Mouse (Mus musculus): ENCODE measurements at regions not wholly inside any gene's neighbourhood (a gene's known extent, or its start where the extent isn't known, plus 50 kb on each side); places are given as distances from the start of the nearest gene placed in this dataset.

DNA sequence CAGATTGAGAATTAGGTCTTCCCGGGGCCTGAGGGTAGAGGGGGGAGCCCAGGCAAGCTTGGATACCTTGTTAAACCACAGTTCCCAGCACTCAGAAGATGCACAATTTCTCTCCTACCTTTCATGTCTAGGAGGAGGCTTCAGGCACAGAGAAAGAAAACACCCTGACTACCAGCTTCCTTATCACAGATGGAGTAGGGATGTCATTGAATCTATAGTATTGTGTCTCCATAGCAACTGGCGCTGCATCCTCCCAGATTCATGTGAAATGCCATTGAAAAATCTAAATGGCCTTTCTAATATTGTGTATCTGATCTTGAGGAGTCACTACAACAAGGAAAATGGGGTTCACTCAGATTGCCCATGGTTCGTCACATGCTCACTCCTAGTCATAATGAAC, 88.8 kb upstream of the Zkscan2 start:
- no peak for DNase-seq (ENCODE audit: low spot score in 2 of 2)

DNA sequence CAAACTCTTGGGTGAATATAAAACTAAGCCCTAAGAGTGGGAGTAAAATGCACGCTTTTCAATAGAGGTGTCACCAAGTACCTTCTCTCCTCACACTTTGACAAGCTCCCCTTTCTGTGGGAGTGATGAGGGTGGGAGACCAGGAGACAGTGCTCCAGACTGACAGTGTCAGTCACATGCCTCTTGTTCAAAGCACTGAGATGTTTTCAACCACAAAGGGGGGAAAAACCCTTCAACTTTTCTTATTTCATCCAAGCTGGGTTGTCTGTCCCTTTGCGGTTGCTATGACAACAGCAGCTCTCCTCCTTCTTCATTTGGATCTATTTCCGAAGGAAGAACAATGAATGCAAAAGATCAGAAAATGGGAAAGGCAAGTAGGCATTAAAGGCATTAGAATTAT, 73.5 kb upstream of the Zkscan2 start:
- DNase-seq (ENCODE audit: low spot score in 2 of 2): peak; percentile 9 to 33

DNA sequence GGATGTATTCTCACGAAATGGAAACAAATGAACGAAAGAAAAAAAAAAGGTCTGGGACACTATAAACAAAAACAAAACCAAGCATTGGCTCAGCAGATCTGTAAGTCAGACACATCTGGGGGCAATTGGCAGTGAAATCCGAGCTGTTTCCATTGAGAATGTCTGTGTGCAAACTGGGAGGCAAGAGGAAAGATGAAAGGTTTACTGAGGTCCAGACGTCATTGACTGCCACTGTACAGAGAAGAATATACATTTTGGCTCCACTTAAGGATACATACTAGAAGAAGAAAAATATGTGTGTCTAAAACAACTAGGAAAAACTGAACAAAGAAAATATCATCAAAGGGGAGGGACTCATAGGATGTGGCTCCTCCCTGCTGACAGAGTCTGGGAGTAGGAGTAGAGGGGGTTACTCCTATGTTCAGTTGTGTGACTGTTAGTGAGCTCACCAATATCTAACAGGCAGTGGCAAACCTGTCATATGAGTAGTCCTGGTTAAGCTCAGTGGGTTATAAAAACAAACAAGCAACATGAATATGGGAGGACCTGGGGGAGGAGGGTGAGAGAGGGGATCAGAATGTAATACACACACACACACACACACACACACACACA, 72.2 kb upstream of the Zkscan2 start:
- DNase-seq (ENCODE audit: low spot score in 2 of 2): no peak

DNA sequence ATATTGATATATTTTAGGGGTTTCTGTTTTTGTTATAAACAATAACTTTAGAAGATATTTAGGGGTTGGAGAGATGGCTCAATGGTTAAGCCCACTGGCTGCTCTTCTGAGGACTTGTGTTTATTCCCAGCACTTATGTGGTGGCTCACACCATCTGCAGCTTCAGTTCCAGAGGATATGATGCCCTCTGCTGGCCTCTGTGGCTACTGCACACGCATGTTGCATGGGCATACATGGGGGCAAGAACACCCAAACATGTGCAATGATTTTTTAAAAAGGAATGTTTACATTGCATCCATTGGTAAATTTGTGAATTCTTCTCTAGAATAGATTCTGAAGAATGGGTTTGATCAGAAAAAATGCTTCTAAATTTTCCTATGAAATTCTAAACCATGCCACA, 66.0 kb upstream of the Zkscan2 start:
- no peak for DNase-seq (ENCODE audit: low spot score in 2 of 2)

DNA sequence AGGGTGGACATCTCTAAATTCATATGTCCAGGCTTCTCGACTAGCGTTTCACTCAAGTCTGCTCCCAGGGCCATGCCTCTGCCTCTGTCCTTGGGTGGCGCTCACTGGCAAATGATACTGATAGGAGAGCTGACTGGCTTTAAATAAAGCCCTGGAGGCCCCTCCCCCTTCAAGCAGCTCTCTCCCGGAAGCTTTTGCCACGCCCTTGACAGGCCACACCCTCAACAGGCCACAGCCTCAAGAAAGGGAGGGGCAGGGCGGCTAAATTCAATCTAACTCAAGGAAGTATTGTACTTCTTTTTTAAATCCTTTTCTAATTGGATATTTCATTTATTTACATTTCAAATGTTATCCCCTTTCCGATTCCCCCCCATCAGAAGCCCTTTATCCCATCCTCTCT, 59.3 kb upstream of the Zkscan2 start:
- no peak for DNase-seq (ENCODE audit: low spot score in 2 of 2)
